Mouse (Mus musculus) small intestine, adult 10 weeks (tissue): ENCODE results near the gene Chat. TPM values are rescaled to one million over a fixed set of nuclear protein-coding genes. Genes with fewer than 3 reads are reported as not detected.

Source experiments
- polyA plus RNA-seq: library from polyadenylated mRNA; stranded (reverse); fragments of 350-450 nt; fragmentation: Illumina TruSeq; extraction: RNeasy Lipid Tissue Mini Kit (QIAGEN cat#74804); gene quantifications from one replicate; pipeline ENCODE4 v1.2.3, GENCODE M21; 2014; ENCODE audit warnings: low replicate concordance

Chat gene
- 0.19 TPM for polyA plus RNA-seq

DNA sequence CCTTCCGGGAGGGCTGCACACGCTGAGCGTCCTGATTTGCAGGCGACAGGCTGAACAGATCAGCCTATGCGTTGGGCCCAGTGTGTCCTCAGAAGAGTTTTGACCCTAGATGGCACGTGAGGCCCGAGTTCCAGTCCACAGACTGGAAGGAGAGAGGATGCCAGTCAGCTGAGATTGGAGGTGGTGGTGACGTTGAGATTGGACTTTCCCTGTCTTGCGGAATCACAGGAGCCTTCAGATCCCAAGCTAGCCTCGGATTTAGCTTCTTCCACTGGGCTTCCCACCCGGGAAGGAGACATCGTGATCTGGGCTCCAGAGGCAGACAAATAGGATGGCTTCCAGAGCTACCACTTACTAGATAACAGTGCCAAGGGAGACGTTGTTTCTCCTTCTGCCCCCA is at the start of gene Chat:
Gene Chat (minus strand): TSS at position 101 of the 400 bp plus-strand sequence.

DNA sequence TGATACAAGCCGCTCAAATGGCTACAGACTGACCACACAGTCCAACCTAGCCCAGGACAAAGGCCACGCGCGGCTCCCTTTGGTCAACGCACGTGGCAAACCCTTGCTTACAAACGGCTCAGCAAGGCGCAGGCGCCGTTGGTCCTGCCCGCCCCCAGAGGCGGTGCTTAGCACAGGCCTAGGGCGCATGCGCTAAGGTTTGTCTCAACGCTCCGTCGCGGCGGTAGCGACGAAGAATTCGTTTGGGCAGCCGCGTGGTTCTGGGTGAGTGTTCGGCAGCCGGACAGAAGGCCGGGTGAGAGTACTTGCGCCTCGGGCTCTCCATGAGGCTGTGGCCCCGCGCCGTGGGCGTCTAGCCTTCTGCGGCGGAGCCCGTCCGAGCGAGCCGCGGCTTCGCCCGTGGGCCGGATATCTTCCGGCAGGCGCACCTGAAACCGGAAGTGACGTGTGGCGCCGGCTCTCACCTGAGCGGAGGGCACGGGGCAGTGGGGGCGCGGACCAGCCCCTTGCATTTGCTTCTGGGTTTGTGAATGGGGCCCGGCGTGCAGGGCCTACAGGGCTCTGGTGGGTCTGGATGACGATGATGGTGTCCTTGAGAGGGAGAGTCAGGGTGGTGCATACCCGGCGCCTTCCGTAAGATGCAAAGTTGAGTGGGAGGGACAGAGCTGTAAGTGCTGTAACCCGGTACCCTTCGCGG is 47.7 kb upstream of the Chat start, which contains the start of gene Ercc6:
Gene Ercc6 (plus strand): TSS at position 186 of the 697 bp plus-strand sequence.

DNA sequence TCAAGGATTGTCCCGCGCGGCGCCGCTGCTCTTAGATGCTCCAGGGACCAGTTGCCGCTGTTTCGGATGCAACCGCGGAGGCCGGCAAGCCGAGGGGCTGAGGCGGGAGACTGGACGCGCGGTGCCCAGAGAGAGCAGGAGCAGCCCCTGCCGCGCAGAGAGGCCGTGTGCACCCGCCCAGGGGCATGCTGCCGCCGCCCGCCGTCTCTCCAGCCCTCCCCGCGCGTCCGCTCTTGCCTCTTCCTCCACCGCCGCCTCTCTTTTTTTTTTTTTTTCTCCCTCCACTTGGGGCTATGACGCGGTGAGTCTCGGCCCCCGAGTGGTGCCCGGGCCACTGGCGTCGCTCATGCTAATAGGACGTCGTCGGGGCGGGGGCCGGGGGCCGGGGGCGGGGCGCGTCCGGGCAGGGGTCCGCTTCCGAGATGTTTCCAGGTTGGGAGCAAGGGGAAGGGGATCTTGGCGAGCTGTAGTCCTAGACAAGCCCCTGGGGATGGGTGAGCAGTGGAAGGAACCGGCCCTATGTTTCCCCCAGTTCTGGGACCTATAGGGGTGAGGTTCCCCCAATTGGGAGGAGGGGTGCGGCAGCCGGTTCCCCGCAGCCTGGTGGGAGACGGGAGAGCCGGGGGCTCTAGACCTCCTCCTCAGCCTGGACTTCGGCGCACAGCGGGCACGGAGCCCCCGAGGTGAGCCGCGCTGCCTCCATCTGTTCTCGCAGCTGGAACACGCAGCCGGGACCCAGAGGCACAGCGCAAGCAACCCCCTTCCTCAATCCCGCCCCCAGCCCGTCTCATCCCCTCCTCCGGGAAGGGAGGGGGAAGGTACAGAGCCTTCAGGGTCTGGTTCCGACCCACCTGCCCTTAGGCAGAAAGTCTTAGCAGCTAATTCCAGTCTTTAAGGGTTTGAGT is 936 bp downstream of the Chat start, which contains the start of gene Slc18a3:
Gene Slc18a3 (minus strand): TSS at position 250 of the 905 bp plus-strand sequence.

DNA sequence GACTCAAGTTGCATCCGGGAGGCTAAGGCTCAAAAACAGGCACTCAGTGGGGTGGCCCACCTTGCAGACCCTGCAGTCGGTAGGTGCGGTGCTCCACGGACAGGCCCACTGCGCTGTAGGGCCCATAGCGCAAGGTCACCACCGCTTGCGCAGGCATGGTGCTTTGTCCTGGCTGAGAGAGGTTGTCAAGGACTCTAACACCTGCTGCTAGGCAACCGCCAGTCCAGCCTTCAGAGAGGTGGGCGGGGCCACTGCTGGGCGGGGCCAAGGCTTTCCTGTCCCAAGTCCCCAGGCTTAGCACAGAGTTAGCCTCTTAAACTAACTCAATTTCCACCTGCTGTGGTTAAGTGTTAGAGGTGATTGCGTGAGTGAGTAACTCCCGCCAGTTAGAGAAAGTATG is 77.6 kb downstream of the Chat start, which contains the start of gene 1700024G13Rik:
Gene 1700024G13Rik (minus strand): TSS at position 196 of the 400 bp plus-strand sequence.

Other genes with a start within 250 kb of the Chat start
- 0.11 TPM for gene Ogdhl, start 144.0 kb downstream of the Chat start, polyA plus RNA-seq
- gene 1700024G13Rik, start 77.6 kb downstream of the Chat start, polyA plus RNA-seq = not detected
- not detected for gene Slc18a3, start 1.1 kb downstream of the Chat start, polyA plus RNA-seq
- 9.9 TPM for gene Ercc6, start 47.5 kb upstream of the Chat start, polyA plus RNA-seq
- gene Prrxl1, start 133.4 kb upstream of the Chat start, polyA plus RNA-seq = not detected
- gene 3425401B19Rik, start 219.3 kb upstream of the Chat start, polyA plus RNA-seq = 0.07 TPM